Mouse (Mus musculus): Measurements from ENCODE around the gene Gm6217. TPM values are rescaled to one million over a fixed set of nuclear protein-coding genes. Genes with fewer than 3 reads are reported as not detected.
"Not testable (repeated sequence)": the region's sequence is repeated elsewhere in the genome, so short reads cannot be mapped to it uniquely, and the experiment has no call there.

The Gm6217 gene
- polyA plus RNA-seq, 1 experiment from 2014 or later: not detected

DNA sequence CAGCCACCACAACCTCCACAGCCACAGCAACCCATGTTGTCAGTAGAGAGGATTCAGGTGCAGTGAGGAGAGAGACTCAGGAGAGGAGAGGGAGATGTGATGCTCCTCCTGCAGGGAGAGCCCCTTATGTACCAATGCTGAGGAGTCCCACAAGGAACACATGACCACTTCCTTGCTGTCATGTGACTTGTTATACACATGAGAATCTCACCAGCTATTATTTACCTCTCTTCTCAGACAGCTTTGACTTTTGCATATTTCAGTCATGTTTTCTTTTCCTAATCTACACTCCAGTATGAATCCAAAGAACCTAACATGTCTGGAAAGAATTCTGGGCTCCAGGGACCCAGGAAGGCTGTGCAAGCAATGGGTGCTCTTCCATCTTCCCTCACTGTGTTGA, 24.7 kb upstream of the Gm6217 start, which contains the start of gene Gm7544:
Gene Gm7544 (minus strand): TSS at position 101 of the 400 bp plus-strand sequence.
- not testable (repeated sequence) for DNase-seq (ENCODE audit: low spot score); H3K36me3 ChIP-seq (ENCODE audit: control insufficient read depth, insufficient read depth, low read length); H3K9me3 ChIP-seq (ENCODE audit: control insufficient read depth, low read length); ATAC-seq (replicated peaks; ENCODE audit: low FRiP score); H3K27ac ChIP-seq (ENCODE audit: low read depth, low read length); H3K4me3 ChIP-seq (ENCODE audit: low read depth, low read length); H3K4me2 ChIP-seq (ENCODE audit: low read depth, low read length, severe bottlenecking); H3K9ac ChIP-seq (ENCODE audit: low read length); H3K4me1 ChIP-seq (replicated peaks; ENCODE audit: control insufficient read depth, insufficient read depth, low read length); H3K27me3 ChIP-seq (ENCODE audit: control insufficient read depth, insufficient read depth, low read length)

DNA sequence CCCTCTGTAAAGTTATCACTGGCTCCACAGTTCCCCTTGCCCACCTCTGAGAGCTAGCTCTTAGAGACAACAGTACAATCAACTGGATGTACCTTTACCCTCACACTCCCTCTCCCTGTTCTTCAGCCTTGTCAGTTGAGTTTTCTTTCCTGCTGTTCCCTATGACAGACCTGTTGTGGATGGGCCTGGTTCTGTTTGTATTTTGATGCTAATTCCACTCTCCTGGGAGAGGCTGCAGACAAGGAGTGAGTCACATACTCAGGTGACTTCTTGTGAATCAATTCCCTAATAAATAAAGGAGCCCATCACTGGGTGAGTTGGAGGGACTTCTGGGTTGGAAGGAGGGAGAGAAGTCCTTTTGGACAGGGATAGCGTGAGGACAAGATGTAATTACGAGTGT, 17.4 kb upstream of the Gm6217 start:
- Histone ChIP-seq H3K36me3 (ENCODE audit: control insufficient read depth, insufficient read depth, low read length) (no peaks in the 10 kb centered on the region), H3K4me1 (replicated peaks; ENCODE audit: control insufficient read depth, insufficient read depth, low read length) (no peaks in the 10 kb centered on the region), H3K27me3 (ENCODE audit: control insufficient read depth, insufficient read depth, low read length) (no peaks in the 10 kb centered on the region), H3K27ac (ENCODE audit: low read depth, low read length) (no peak overlapping the region), H3K9me3 (ENCODE audit: control insufficient read depth, low read length) (no peaks in the 10 kb centered on the region), H3K9ac (ENCODE audit: low read length) (no peak overlapping the region), H3K4me3 (ENCODE audit: low read depth, low read length) (no peak overlapping the region), H3K4me2 (ENCODE audit: low read depth, low read length, severe bottlenecking) (no peak overlapping the region)
- DNase-seq (ENCODE audit: low spot score) (no peak), ATAC-seq (replicated peaks; ENCODE audit: low FRiP score) (no peak)
- 83% methylated on average over 2 of the region's 2 CpGs for WGBS

GRCm38 (mm10) chr1:82946029-82946428, 14.8 kb upstream of the Gm6217 start:
- not testable (repeated sequence) for DNase-seq (ENCODE audit: low spot score); H3K9ac ChIP-seq (ENCODE audit: low read length); H3K36me3 ChIP-seq (ENCODE audit: control insufficient read depth, insufficient read depth, low read length); H3K9me3 ChIP-seq (ENCODE audit: control insufficient read depth, low read length); H3K4me2 ChIP-seq (ENCODE audit: low read depth, low read length, severe bottlenecking); H3K27ac ChIP-seq (ENCODE audit: low read depth, low read length); H3K27me3 ChIP-seq (ENCODE audit: control insufficient read depth, insufficient read depth, low read length); ATAC-seq (replicated peaks; ENCODE audit: low FRiP score); H3K4me1 ChIP-seq (replicated peaks; ENCODE audit: control insufficient read depth, insufficient read depth, low read length); H3K4me3 ChIP-seq (ENCODE audit: low read depth, low read length)
- 95% methylated on average over 2 of the region's 2 CpGs for WGBS

DNA sequence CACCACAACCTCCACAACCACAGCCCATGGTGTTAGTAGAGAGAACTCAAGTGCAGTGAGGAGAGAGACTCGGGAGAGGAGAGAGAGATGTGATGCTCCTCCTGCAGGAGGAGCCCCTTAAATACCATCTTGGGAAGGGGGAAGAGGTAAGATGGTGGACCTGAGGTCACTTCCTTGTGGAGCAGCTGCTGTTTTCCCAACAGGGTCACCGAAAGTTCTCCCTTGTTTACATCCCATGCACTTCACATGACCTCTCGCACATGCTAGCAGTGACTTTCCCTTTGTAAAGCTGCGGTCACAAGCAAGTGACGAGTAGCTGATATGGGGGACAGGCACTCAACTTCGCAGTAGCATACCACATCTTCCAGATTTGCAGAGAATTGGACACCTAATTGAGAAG, 12.1 kb upstream of the Gm6217 start, which contains the start of gene A030003K21Rik:
Gene A030003K21Rik (minus strand): TSS at position 94 of the 400 bp plus-strand sequence.
- not testable (repeated sequence) for H3K36me3 ChIP-seq (ENCODE audit: control insufficient read depth, insufficient read depth, low read length); H3K27me3 ChIP-seq (ENCODE audit: control insufficient read depth, insufficient read depth, low read length); ATAC-seq (replicated peaks; ENCODE audit: low FRiP score); H3K9ac ChIP-seq (ENCODE audit: low read length); H3K27ac ChIP-seq (ENCODE audit: low read depth, low read length); DNase-seq (ENCODE audit: low spot score); H3K9me3 ChIP-seq (ENCODE audit: control insufficient read depth, low read length); H3K4me3 ChIP-seq (ENCODE audit: low read depth, low read length); H3K4me2 ChIP-seq (ENCODE audit: low read depth, low read length, severe bottlenecking); H3K4me1 ChIP-seq (replicated peaks; ENCODE audit: control insufficient read depth, insufficient read depth, low read length)
- WGBS: no CpG with 5 or more reads among the region's 6 CpGs

- DNase-seq (ENCODE audit: low spot score); H3K27me3 ChIP-seq (ENCODE audit: control insufficient read depth, insufficient read depth, low read length); H3K4me2 ChIP-seq (ENCODE audit: low read depth, low read length, severe bottlenecking); H3K9me3 ChIP-seq (ENCODE audit: control insufficient read depth, low read length); ATAC-seq (replicated peaks; ENCODE audit: low FRiP score); H3K9ac ChIP-seq (ENCODE audit: low read length); H3K4me1 ChIP-seq (replicated peaks; ENCODE audit: control insufficient read depth, insufficient read depth, low read length); H3K36me3 ChIP-seq (ENCODE audit: control insufficient read depth, insufficient read depth, low read length); H3K4me3 ChIP-seq (ENCODE audit: low read depth, low read length); H3K27ac ChIP-seq (ENCODE audit: low read depth, low read length): not testable (repeated sequence)
- 97% methylated on average over 2 of the region's 2 CpGs for WGBS
Measured at GRCm38 (mm10) chr1:82942505-82942904, 11.3 kb upstream of the Gm6217 start.

DNA sequence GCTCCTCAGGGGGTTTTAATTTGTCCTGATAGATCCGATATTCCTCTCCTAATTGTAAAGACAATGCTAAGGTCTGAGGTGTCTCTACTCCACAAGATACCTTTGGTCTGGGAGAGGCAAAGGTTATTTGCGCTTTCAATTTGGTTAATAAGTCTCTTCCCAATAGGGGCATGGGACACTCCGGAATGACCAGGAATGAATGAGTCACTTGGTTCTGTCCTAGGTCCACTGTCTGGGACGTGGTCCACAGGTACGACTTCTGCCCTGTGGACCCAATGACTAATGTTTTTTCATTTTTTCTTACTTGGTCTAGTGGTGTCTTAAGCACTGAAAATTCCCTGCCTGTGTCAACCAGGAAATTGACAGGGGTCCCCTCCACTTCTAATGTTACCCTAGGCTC, 7.5 kb upstream of the Gm6217 start:
- no peak for DNase-seq (ENCODE audit: low spot score)
- no peak overlapping the region for H3K9ac ChIP-seq (ENCODE audit: low read length)
- 95% methylated on average over 5 of the region's 5 CpGs for WGBS

GRCm38 (mm10) chr1:82930558-82930957, 641 bp downstream of the Gm6217 start:
- not testable (repeated sequence) for H3K36me3 ChIP-seq (ENCODE audit: control insufficient read depth, insufficient read depth, low read length); H3K4me2 ChIP-seq (ENCODE audit: low read depth, low read length, severe bottlenecking); H3K9ac ChIP-seq (ENCODE audit: low read length); H3K4me1 ChIP-seq (replicated peaks; ENCODE audit: control insufficient read depth, insufficient read depth, low read length); H3K9me3 ChIP-seq (ENCODE audit: control insufficient read depth, low read length); DNase-seq (ENCODE audit: low spot score); ATAC-seq (replicated peaks; ENCODE audit: low FRiP score); H3K27ac ChIP-seq (ENCODE audit: low read depth, low read length); H3K4me3 ChIP-seq (ENCODE audit: low read depth, low read length); H3K27me3 ChIP-seq (ENCODE audit: control insufficient read depth, insufficient read depth, low read length)
- WGBS: 88% methylated on average over 1 of the region's 3 CpGs

More for the DNA sequence above, 7.5 kb upstream of the Gm6217 start:
- H3K27ac ChIP-seq (ENCODE audit: low read depth, low read length): no peak overlapping the region
- no peaks in the 10 kb centered on the region for H3K9me3 ChIP-seq (ENCODE audit: control insufficient read depth, low read length)
- no peaks in the 10 kb centered on the region for H3K27me3 ChIP-seq (ENCODE audit: control insufficient read depth, insufficient read depth, low read length)
- ATAC-seq (replicated peaks; ENCODE audit: low FRiP score): no peak
- H3K4me3 ChIP-seq (ENCODE audit: low read depth, low read length): no peak overlapping the region
- no peaks in the 10 kb centered on the region for H3K4me1 ChIP-seq (replicated peaks; ENCODE audit: control insufficient read depth, insufficient read depth, low read length)
- H3K36me3 ChIP-seq (ENCODE audit: control insufficient read depth, insufficient read depth, low read length): no peaks in the 10 kb centered on the region
- H3K4me2 ChIP-seq (ENCODE audit: low read depth, low read length, severe bottlenecking): no peak overlapping the region

DNA sequence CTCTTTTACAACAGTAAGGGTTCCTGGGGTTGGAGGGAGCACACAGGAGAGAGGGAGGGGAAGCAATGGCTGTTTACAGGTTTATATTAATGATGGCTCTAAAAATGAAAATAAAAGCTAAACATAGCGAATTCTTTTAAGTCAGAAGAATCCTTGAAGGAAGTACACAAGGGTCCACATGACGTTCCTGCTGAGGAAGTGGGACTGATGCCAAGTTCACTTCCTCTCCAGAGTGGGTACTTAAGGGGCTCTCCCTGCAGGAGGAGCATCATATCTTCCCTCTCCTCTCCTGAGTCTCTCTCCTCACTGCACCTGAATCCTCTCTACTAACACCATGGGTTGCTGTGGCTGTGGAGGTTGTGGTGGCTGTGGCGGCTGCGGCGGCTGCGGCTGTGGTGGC, 6.5 kb downstream of the Gm6217 start, which contains the start of gene A030014E15Rik:
Gene A030014E15Rik (plus strand): TSS at position 268 of the 400 bp plus-strand sequence.
- H3K27ac ChIP-seq (ENCODE audit: low read depth, low read length): no peak within 1 kb of the TSS
- no peak within 1 kb of the TSS for H3K4me2 ChIP-seq (ENCODE audit: low read depth, low read length, severe bottlenecking)
- no peak within 1 kb of the TSS for H3K9ac ChIP-seq (ENCODE audit: low read length)
- no peaks in the 10 kb centered on the region for H3K9me3 ChIP-seq (ENCODE audit: control insufficient read depth, low read length)
- ATAC-seq (replicated peaks; ENCODE audit: low FRiP score): no peak
- no peak within 1 kb of the TSS for H3K4me3 ChIP-seq (ENCODE audit: low read depth, low read length)
- H3K36me3 ChIP-seq (ENCODE audit: control insufficient read depth, insufficient read depth, low read length): no peaks in the 10 kb centered on the region
- 92% methylated on average over 6 of the region's 6 CpGs for WGBS
- DNase-seq (ENCODE audit: low spot score): no peak
- H3K4me1 ChIP-seq (replicated peaks; ENCODE audit: control insufficient read depth, insufficient read depth, low read length): no peaks in the 10 kb centered on the region
- no peaks in the 10 kb centered on the region for H3K27me3 ChIP-seq (ENCODE audit: control insufficient read depth, insufficient read depth, low read length)

DNA sequence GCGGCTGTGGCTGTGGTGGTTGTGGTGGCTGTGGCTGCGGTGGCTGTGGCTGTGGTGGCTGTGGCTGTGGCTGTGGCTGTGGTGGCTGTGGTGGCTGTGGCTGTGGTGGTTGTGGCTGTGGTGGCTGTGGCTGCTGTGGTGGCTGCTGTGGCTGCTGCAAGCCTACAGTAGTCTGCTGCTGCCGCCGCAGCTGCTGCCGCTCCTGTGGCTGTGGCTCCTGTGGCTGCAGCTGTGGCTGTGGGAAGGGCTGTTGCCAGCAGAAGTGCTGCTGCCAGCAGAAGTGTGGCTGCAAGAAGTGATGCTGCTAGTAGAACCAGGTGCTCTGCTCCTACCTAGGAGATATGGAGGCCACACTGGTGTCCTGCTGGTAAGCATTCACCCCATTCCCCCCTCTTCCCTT, 17.8 kb downstream of the Gm6217 start:
- H3K36me3 ChIP-seq (ENCODE audit: control insufficient read depth, insufficient read depth, low read length); H3K4me1 ChIP-seq (replicated peaks; ENCODE audit: control insufficient read depth, insufficient read depth, low read length); H3K27ac ChIP-seq (ENCODE audit: low read depth, low read length); DNase-seq (ENCODE audit: low spot score); H3K9me3 ChIP-seq (ENCODE audit: control insufficient read depth, low read length); H3K9ac ChIP-seq (ENCODE audit: low read length); H3K4me3 ChIP-seq (ENCODE audit: low read depth, low read length); H3K27me3 ChIP-seq (ENCODE audit: control insufficient read depth, insufficient read depth, low read length); H3K4me2 ChIP-seq (ENCODE audit: low read depth, low read length, severe bottlenecking); ATAC-seq (replicated peaks; ENCODE audit: low FRiP score): not testable (repeated sequence)
- 95% methylated on average over 5 of the region's 5 CpGs for WGBS
